Mouse (Mus musculus) midbrain, postnatal 0 days (tissue): Measurements from ENCODE around the gene Zfp553. TPM values are rescaled to one million over a fixed set of nuclear protein-coding genes. Genes with fewer than 3 reads are reported as not detected.

Experiments used
- ATAC-seq: fragments of 200-750 bp; cut with Nextera tagmentation; 2 replicates; pipeline ENCODE4 v1.8.0; 2017; ENCODE audit warnings: moderate number of reproducible peaks, mild to moderate bottlenecking, moderate TSS enrichment, moderate library complexity; ENCODE audit not compliant: low FRiP score
- DNase-seq: peaks from one replicate; pipeline ENCODE4 v3.0.0-alpha.2; 2015; ENCODE audit warnings: low spot score
- H3K27ac ChIP-seq: fragments of 300-500 bp; sonication (generic); 2 replicates; pipeline ENCODE4 v1.5.1; 2014; ENCODE audit warnings: low read depth, mild to moderate bottlenecking, low read length, mixed read lengths
- H3K27me3 ChIP-seq: fragments of 300-500 bp; sonication (generic); 2 replicates; pipeline ENCODE4 v1.6.1; 2014; ENCODE audit warnings: low read length, control low read depth, mixed read lengths; ENCODE audit not compliant: insufficient read depth
- H3K36me3 ChIP-seq: fragments of 300-500 bp; sonication (generic); 2 replicates; pipeline ENCODE4 v1.6.1; 2014; ENCODE audit warnings: low read length, control low read depth, mixed read lengths; ENCODE audit not compliant: insufficient read depth
- H3K4me1 ChIP-seq: fragments of 300-500 bp; sonication (generic); 2 replicates; pipeline ENCODE4 v1.6.1; 2014; ENCODE audit warnings: mild to moderate bottlenecking, control low read depth, antibody characterized with exemption, low read length, mixed read lengths; ENCODE audit not compliant: insufficient read depth
- H3K4me2 ChIP-seq: fragments of 300-500 bp; sonication (generic); 2 replicates; pipeline ENCODE4 v1.6.1; 2014; ENCODE audit warnings: low read depth, mild to moderate bottlenecking, low read length, mixed read lengths; ENCODE audit not compliant: poor library complexity, severe bottlenecking
- H3K4me3 ChIP-seq: fragments of 300-500 bp; sonication (generic); 2 replicates; pipeline ENCODE4 v1.5.1; 2014; ENCODE audit warnings: low read depth, mild to moderate bottlenecking, low read length, moderate library complexity
- H3K9ac ChIP-seq: fragments of 300-500 bp; sonication (generic); replicated peaks from 2 replicates; pipeline ENCODE4 v1.6.1; 2014; ENCODE audit warnings: mild to moderate bottlenecking, low read length, moderate library complexity, mixed read lengths; ENCODE audit not compliant: poor library complexity, severe bottlenecking
- H3K9me3 ChIP-seq: fragments of 300-500 bp; sonication (generic); 2 replicates; pipeline ENCODE4 v1.6.1; 2016; ENCODE audit warnings: low read length, control low read depth
- CTCF ChIP-seq: IDR thresholded peaks from 2 replicates; pipeline ENCODE4 v1.5.1; 2016; ENCODE audit warnings: antibody characterized with exemption, mild to moderate bottlenecking
- WGBS: fragments of 180-500 bp; shearing (Covaris S2); extraction: QIAGEN DNeasy Blood & Tissue Kit; methylation state at CpG from one replicate; pipeline ENCODE4 v1.1.7; 2014; 5-methylcytosine and 5-hydroxymethylcytosine counted together
- polyA plus RNA-seq: library from polyadenylated mRNA; unstranded; fragments of >200 nt; fragmentation: Nextera tagmentation; extraction: Ambion mirVana; gene quantifications from 2 replicates; pipeline ENCODE4 v1.2.1, GENCODE M21; 2015
- total RNA-seq: library from RNA; depleted of rRNA; stranded (reverse); fragments of >200 nt; gene quantifications from 2 replicates; pipeline ENCODE4 v1.2.3, GENCODE M21; 2014

Zfp553 gene
- total and polyA plus RNA-seq, 2 experiments from 2014 or later = 32.3 to 37.4 TPM

DNA sequence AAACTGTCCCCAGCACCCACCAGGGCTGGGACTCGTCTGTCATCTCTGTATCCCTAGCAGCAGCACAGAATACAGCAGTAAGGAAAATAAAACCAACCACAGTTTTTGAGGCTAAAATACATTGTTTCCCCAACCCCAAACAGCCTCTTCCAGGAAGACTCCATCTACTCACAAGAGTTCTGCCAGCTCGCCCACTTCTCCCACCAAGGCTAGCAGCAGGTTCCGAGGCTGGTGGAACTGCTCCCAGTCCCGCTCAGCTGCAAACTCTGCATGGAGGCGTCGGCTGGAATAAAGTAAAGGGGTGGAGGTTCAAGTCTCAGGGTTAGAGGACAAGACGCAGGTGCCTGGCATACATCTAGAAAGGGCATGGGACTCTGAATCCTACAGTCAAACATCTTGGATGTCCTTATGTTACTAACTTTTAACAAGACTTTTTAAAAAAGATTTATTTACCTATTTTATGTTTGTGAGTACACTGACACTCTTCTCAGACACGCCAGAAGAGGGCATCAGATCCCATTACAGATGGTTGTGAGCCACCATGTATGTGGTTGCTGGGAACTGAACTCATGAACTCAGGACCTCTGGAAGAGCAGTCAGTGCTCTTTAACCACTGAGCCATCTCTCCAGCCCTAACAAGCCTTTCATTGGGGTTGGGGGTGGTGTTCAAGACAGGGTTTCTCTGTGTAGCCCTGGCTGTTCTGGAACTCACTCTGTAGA is 26.5 kb downstream of the Zfp553 start:
- TF ChIP-seq CTCF = peak; percentile 32
- DNase-seq (no peak), ATAC-seq (no peak)
- Histone ChIP-seq H3K4me3 (peak overlapping the region; percentile 63), H3K27ac (no peak overlapping the region), H3K4me2 (peak overlapping the region; percentile 70), H3K4me1 (peaks cover 5% of the 10 kb centered on the region; the same call in 1 of the 2 replicates), H3K9me3 (no peaks in the 10 kb centered on the region), H3K9ac (no peak overlapping the region), H3K27me3 (no peaks in the 10 kb centered on the region), H3K36me3 (0 out of 2 replicates have a peak, but pooled peaks cover 3% of the 10 kb centered on the region)
- 74% methylated on average over 8 of the region's 8 CpGs for WGBS

DNA sequence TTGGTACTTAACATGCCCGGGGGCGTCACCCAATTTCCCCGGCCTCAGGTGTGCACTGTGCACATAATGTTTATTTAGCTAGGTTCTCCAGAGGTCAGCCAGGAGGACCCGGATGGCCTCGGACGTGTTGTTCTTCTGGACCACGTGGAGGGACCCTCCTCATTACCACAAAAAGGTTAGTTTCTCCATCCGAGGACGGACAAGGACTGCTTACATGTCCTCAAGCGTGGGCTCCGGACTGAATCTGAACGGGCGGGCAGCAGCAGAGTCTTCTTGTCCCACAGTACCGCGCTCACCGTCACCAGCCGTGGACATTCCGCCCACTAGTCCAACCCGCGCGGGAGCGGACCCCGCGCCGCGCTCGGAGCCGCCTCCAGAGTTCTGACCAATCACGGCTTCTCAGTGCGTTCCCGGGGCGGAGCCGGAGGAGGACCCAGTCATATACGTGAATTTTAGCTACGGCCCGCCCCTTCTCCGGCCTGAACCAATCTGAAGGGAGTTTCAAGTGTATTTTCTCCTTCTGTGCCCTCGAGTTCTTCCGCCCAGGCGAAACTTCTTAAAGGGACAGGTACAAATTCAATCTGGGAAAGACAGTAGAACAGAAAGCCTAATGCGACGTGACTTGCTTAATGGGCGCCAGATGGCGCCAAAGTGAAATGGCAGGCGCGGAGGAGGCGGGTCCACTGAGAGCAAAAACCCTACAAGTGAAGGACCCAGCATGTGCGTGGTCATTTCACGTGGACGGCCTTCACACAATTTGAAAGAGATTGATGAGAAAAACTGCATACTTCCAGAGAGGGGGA is 27.6 kb downstream of the Zfp553 start, which contains the start of gene Dctpp1:
TSS of gene Dctpp1 (minus strand) at position 401 of the 803 bp plus-strand sequence.
- Histone ChIP-seq H3K4me2 (peak within 1 kb of the TSS; percentile 70), H3K9me3 (no peaks in the 10 kb centered on the region), H3K4me3 (peak within 1 kb of the TSS; percentile 63), H3K27ac (peak within 1 kb of the TSS; percentile 47), H3K27me3 (no peaks in the 10 kb centered on the region), H3K9ac (peak within 1 kb of the TSS; percentile 64), H3K36me3 (0 out of 2 replicates have a peak, but pooled peaks cover 3% of the 10 kb centered on the region), H3K4me1 (peaks cover 5% of the 10 kb centered on the region; the same call in 1 of the 2 replicates)
- DNase-seq (peak; percentile 99), ATAC-seq (peak; percentile 99)
- TF ChIP-seq CTCF = peak; percentile 94
- WGBS = under 1% methylated on average over 50 of the region's 50 CpGs

- WGBS = 87% methylated on average over 10 of the region's 10 CpGs
- H3K9ac ChIP-seq = no peak overlapping the region
- H3K4me3 ChIP-seq = no peak overlapping the region
- H3K4me2 ChIP-seq = no peak overlapping the region
- H3K9me3 ChIP-seq = no peaks in the 10 kb centered on the region
- H3K36me3 ChIP-seq = no peaks in the 10 kb centered on the region
- no peak for DNase-seq
- H3K4me1 ChIP-seq = peaks cover 5% of the 10 kb centered on the region; the same call in 1 of the 2 replicates
- H3K27ac ChIP-seq = no peak overlapping the region
- ATAC-seq = no peak
- TF ChIP-seq CTCF = no peak
- no peaks in the 10 kb centered on the region for H3K27me3 ChIP-seq
Observed at GRCm38 (mm10) chr7:127262218-127262961, 29.5 kb downstream of the Zfp553 start.

DNA sequence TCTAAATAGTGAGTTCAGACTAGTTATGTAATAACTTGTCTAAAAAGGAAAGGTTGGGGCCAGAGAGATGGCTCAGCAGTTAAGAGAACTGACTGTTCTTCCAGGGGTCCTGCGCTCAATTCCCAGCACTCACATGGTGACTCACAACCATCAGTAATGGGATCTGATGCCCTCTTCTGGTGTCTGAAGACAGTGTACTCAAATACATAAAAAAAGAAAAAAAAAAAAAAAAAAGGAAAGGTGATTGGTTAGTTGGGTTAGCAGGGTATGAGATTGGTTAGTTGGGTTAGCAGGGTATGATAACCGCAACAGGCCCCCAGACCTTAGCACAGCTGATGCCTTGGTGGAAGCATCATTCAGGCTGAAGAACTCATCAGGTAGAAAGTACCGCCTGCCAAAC is 30.7 kb downstream of the Zfp553 start:
- DNase-seq (no peak), ATAC-seq (no peak)
- no peak for TF ChIP-seq CTCF
- Histone ChIP-seq H3K27me3 (no peaks in the 10 kb centered on the region), H3K27ac (no peak overlapping the region), H3K4me3 (no peak overlapping the region), H3K9ac (no peak overlapping the region), H3K4me1 (peaks cover 5% of the 10 kb centered on the region; the same call in 1 of the 2 replicates), H3K36me3 (no peaks in the 10 kb centered on the region), H3K4me2 (no peak overlapping the region), H3K9me3 (no peaks in the 10 kb centered on the region)
- 90% methylated on average over 3 of the region's 3 CpGs for WGBS

GRCm38 (mm10) chr7:127270256-127270655 is 37.4 kb downstream of the Zfp553 start:
- no peak for TF ChIP-seq CTCF
- WGBS = 96% methylated on average over 2 of the region's 2 CpGs
- ATAC-seq = no peak

More at GRCm38 (mm10) chr7:127270256-127270655, 37.4 kb downstream of the Zfp553 start:
- Histone ChIP-seq H3K9ac (no peak overlapping the region), H3K9me3 (0 out of 2 replicates have a peak, but pooled peaks cover 5% of the 10 kb centered on the region), H3K27me3 (no peaks in the 10 kb centered on the region), H3K4me2 (no peak overlapping the region), H3K36me3 (peaks cover 7% of the 10 kb centered on the region; the same call in 1 of the 2 replicates), H3K4me3 (no peak overlapping the region), H3K27ac (no peak overlapping the region), H3K4me1 (peaks cover 2% of the 10 kb centered on the region; the same call in 1 of the 2 replicates)
- no peak for DNase-seq
